Mouse (Mus musculus) olfactory bulb, adult 2 months (tissue): ENCODE measurements around the gene Grip1.

ENCODE experiments used
- CTCF ChIP-seq: fragments of 200-500 bp; IDR thresholded peaks from 2 replicates; pipeline ENCODE4 v1.5.1; 2012; ENCODE audit warnings: low read depth, mild to moderate bottlenecking, low read length, moderate library complexity; ENCODE audit not compliant: insufficient read depth
- POLR2A ChIP-seq: fragments of 200-500 bp; IDR thresholded peaks from 2 replicates; pipeline ENCODE4 v1.6.1; 2012; ENCODE audit warnings: mild to moderate bottlenecking, low read depth, low read length, moderate library complexity; ENCODE audit not compliant: insufficient read depth

DNA sequence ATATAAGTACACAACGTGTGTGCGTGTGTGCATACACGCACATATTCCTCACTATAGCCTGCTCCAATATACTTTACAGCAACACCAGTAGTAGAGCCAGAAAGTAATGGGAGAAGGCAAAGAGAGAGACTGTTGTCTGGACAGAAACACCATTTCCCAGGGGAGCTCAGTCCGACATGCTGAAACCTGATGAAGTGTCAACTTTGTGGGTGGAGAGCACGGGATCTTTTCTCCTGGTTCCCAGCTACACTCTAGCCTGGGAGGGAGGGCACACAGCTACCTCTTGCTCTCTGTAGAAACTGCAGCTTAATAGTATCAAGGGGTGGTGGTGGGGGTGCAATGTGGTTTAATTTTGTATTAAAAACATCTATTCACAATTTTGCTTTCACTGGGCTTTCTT, 143.2 kb downstream of the Grip1 start:
- TF ChIP-seq CTCF (no peak), POLR2A (no peak)
